Mouse (Mus musculus): ENCODE results near the gene Gpr37l1.

- no peak for TF ChIP-seq CTCF (IDR thresholded peaks at IDR 0.05; ENCODE audit: borderline replicate concordance, insufficient read depth, low read length)
- TF ChIP-seq POLR2A (IDR thresholded peaks at IDR 0.05; ENCODE audit: low read depth, low read length) = no peak
Measured at GRCm38 (mm10) chr1:135162720-135163119, 4.8 kb downstream of the Gpr37l1 start.

All from embryonic fibroblast, embryonic 13.5 days (primary cell).